Mouse (Mus musculus): Measurements from ENCODE around the gene Atg16l2.

Atg16l2 gene

GRCm38 (mm10) chr7:101292086-101292485 lies 10.0 kb downstream of the Atg16l2 start:
- no peak for DNase-seq (ENCODE audit: low spot score in 2 of 2)

GRCm38 (mm10) chr7:101291641-101292040 lies 10.4 kb downstream of the Atg16l2 start:
- no peak for DNase-seq (ENCODE audit: low spot score in 2 of 2)

- no peak for DNase-seq (ENCODE audit: low spot score in 2 of 2)
Observed at GRCm38 (mm10) chr7:101291211-101291610, 10.8 kb downstream of the Atg16l2 start.

GRCm38 (mm10) chr7:101290401-101290800 lies 11.7 kb downstream of the Atg16l2 start:
- DNase-seq (ENCODE audit: low spot score in 2 of 2) = no peak

GRCm38 (mm10) chr7:101288436-101288835 lies 13.6 kb downstream of the Atg16l2 start:
- DNase-seq (ENCODE audit: low spot score in 2 of 2) = peak in 1 of 2 experiments; percentile 54

- no peak for DNase-seq (ENCODE audit: low spot score in 2 of 2)
Observed at GRCm38 (mm10) chr7:101287820-101288219, 14.2 kb downstream of the Atg16l2 start.

- DNase-seq (ENCODE audit: low spot score in 2 of 2) = no peak
Observed at GRCm38 (mm10) chr7:101286891-101287290, 15.2 kb downstream of the Atg16l2 start.

GRCm38 (mm10) chr7:101284504-101284903 lies 17.5 kb downstream of the Atg16l2 start:
- no peak for DNase-seq (ENCODE audit: low spot score in 2 of 2)

- DNase-seq (ENCODE audit: low spot score in 2 of 2) = no peak
Observed at GRCm38 (mm10) chr7:101282721-101283120, 19.3 kb downstream of the Atg16l2 start.

GRCm38 (mm10) chr7:101272466-101273160 lies 29.4 kb downstream of the Atg16l2 start:
- DNase-seq (ENCODE audit: low spot score in 2 of 2) = no peak

- DNase-seq (ENCODE audit: low spot score in 2 of 2) = no peak
Observed at GRCm38 (mm10) chr7:101271602-101272001, 30.4 kb downstream of the Atg16l2 start.

GRCm38 (mm10) chr7:101267457-101268259 lies 34.4 kb downstream of the Atg16l2 start:
- no peak for DNase-seq (ENCODE audit: low spot score in 2 of 2)

GRCm38 (mm10) chr7:101263511-101263910 lies 38.5 kb downstream of the Atg16l2 start:
- no peak for DNase-seq (ENCODE audit: low spot score in 2 of 2)

GRCm38 (mm10) chr7:101261941-101262546 lies 40.0 kb downstream of the Atg16l2 start:
- DNase-seq (ENCODE audit: low spot score in 2 of 2) = no peak

GRCm38 (mm10) chr7:101258482-101258881 lies 43.6 kb downstream of the Atg16l2 start:
- DNase-seq (ENCODE audit: low spot score in 2 of 2) = no peak

- no peak for DNase-seq (ENCODE audit: low spot score in 2 of 2)
Observed at GRCm38 (mm10) chr7:101253071-101253470, 49.0 kb downstream of the Atg16l2 start.

GRCm38 (mm10) chr7:101249173-101249572 lies 52.9 kb downstream of the Atg16l2 start:
- no peak for DNase-seq (ENCODE audit: low spot score in 2 of 2)

- DNase-seq (ENCODE audit: low spot score in 2 of 2) = no peak
Observed at GRCm38 (mm10) chr7:101248760-101249159, 53.3 kb downstream of the Atg16l2 start.

- DNase-seq (ENCODE audit: low spot score in 2 of 2) = no peak
Observed at GRCm38 (mm10) chr7:101236712-101237473, 65.2 kb downstream of the Atg16l2 start.

GRCm38 (mm10) chr7:101232716-101233115 lies 69.3 kb downstream of the Atg16l2 start:
- DNase-seq (ENCODE audit: low spot score in 2 of 2) = no peak

- no peak for DNase-seq (ENCODE audit: low spot score in 2 of 2)
Observed at GRCm38 (mm10) chr7:101231458-101231857, 70.6 kb downstream of the Atg16l2 start.

- no peak for DNase-seq (ENCODE audit: low spot score in 2 of 2)
Observed at GRCm38 (mm10) chr7:101229336-101229735, 72.7 kb downstream of the Atg16l2 start.

Data from cerebellum, postnatal 4 days (tissue).